Mouse (Mus musculus): ENCODE data around the gene Cd3d.

- TF ChIP-seq CTCF (IDR thresholded peaks at IDR 0.05; ENCODE audit: extremely low read depth, insufficient read length, insufficient replicate concordance, low read depth, low read length) (no peak), POLR2A (IDR thresholded peaks at IDR 0.05; ENCODE audit: low read depth, low read length) (no peak)
Observed at GRCm38 (mm10) chr9:45027376-45027775, 45.8 kb downstream of the Cd3d start.

Measured in small intestine, adult 2 months (tissue).